Mouse (Mus musculus) intestine, postnatal 0 days (tissue): Measurements from ENCODE around the gene Mboat2. TPM values are rescaled to one million over a fixed set of nuclear protein-coding genes. Genes with fewer than 3 reads are reported as not detected.

Experiments
- ATAC-seq: fragments of 200-750 bp; cut with Nextera tagmentation; 2 replicates; pipeline ENCODE4 v1.8.0; 2017; ENCODE audit warnings: mild to moderate bottlenecking, moderate TSS enrichment, moderate library complexity
- H3K27ac ChIP-seq: fragments of 300-500 bp; sonication (generic); 2 replicates; pipeline ENCODE4 v1.5.1; 2014; ENCODE audit warnings: mild to moderate bottlenecking, low read depth, low read length, moderate library complexity
- H3K27me3 ChIP-seq: fragments of 300-500 bp; sonication (generic); replicated peaks from 2 replicates; pipeline ENCODE4 v1.6.1; 2014; ENCODE audit warnings: low read length, mixed read lengths; ENCODE audit not compliant: control insufficient read depth, insufficient read depth
- H3K36me3 ChIP-seq: fragments of 300-500 bp; sonication (generic); 2 replicates; pipeline ENCODE4 v1.6.1; 2014; ENCODE audit warnings: mild to moderate bottlenecking, moderate library complexity; ENCODE audit not compliant: control insufficient read depth, insufficient read depth
- H3K4me1 ChIP-seq: fragments of 300-500 bp; sonication (generic); replicated peaks from 2 replicates; pipeline ENCODE4 v1.6.1; 2014; ENCODE audit warnings: antibody characterized with exemption, low read length, mixed read lengths; ENCODE audit not compliant: control insufficient read depth, insufficient read depth
- H3K4me2 ChIP-seq: fragments of 300-500 bp; sonication (generic); replicated peaks from 2 replicates; pipeline ENCODE4 v1.6.1; 2014; ENCODE audit warnings: low read depth, mild to moderate bottlenecking, moderate library complexity
- H3K4me3 ChIP-seq: fragments of 300-500 bp; sonication (generic); 2 replicates; pipeline ENCODE4 v1.5.1; 2014; ENCODE audit warnings: low read depth, low read length
- H3K9ac ChIP-seq: fragments of 300-500 bp; sonication (generic); 2 replicates; pipeline ENCODE4 v1.6.1; 2014; ENCODE audit warnings: mild to moderate bottlenecking, low read depth, low read length
- H3K9me3 ChIP-seq: fragments of 300-500 bp; sonication (generic); 2 replicates; pipeline ENCODE4 v1.6.1; 2016; ENCODE audit warnings: mixed run types; ENCODE audit not compliant: control insufficient read depth
- CTCF ChIP-seq: sonication (generic); IDR thresholded peaks from 2 replicates; pipeline ENCODE4 v1.5.1; 2016; ENCODE audit warnings: low read depth, mild to moderate bottlenecking, control low read depth, antibody characterized with exemption, moderate library complexity
- WGBS: fragments of 180-500 bp; shearing (Covaris S2); extraction: QIAGEN DNeasy Blood & Tissue Kit; methylation state at CpG from one replicate; pipeline ENCODE4 v1.1.7; 2014; 5-methylcytosine and 5-hydroxymethylcytosine counted together
- polyA plus RNA-seq: library from polyadenylated mRNA; unstranded; fragments of >200 nt; fragmentation: Nextera tagmentation; extraction: Ambion mirVana; gene quantifications from 2 replicates; pipeline ENCODE4 v1.2.1, GENCODE M21; 2015

The Mboat2 gene
- polyA plus RNA-seq, 1 experiment from 2014 or later, result 8.1 TPM

GRCm38 (mm10) chr12:24837947-24838346, 7.3 kb downstream of the Mboat2 start:
- 57% methylated on average over 2 of the region's 2 CpGs for WGBS
- no peak overlapping the region for H3K27ac ChIP-seq

GRCm38 (mm10) chr12:24841115-24841879, 10.6 kb downstream of the Mboat2 start:
- no peak for ATAC-seq
- peak; percentile 30; the same call in 1 of the 2 replicates for TF ChIP-seq CTCF
- Histone ChIP-seq H3K4me3 (no peak overlapping the region), H3K27ac (no peak overlapping the region), H3K27me3 (no peaks in the 10 kb centered on the region), H3K4me2 (no peak overlapping the region), H3K9ac (no peak overlapping the region), H3K36me3 (no peaks in the 10 kb centered on the region), H3K4me1 (0 out of 2 replicates have a peak, but pooled peaks cover 2% of the 10 kb centered on the region), H3K9me3 (no peaks in the 10 kb centered on the region)
- WGBS, result 54% methylated on average over 9 of the region's 9 CpGs

More at GRCm38 (mm10) chr12:24837947-24838346, 7.3 kb downstream of the Mboat2 start:
- no peaks in the 10 kb centered on the region for H3K36me3 ChIP-seq
- no peaks in the 10 kb centered on the region for H3K27me3 ChIP-seq
- H3K9me3 ChIP-seq, result no peaks in the 10 kb centered on the region
- H3K4me1 ChIP-seq, result 0 out of 2 replicates have a peak, but pooled peaks cover 2% of the 10 kb centered on the region
- no peak overlapping the region for H3K4me3 ChIP-seq
- no peak for ATAC-seq
- H3K9ac ChIP-seq, result no peak overlapping the region
- TF ChIP-seq CTCF, result no peak
- no peak overlapping the region; the same call in 1 of the 2 replicates for H3K4me2 ChIP-seq

- no peak overlapping the region for H3K4me2 ChIP-seq
- no peak overlapping the region for H3K27ac ChIP-seq
- ATAC-seq, result no peak
Observed at GRCm38 (mm10) chr12:24842299-24842910, 11.7 kb downstream of the Mboat2 start.

DNA sequence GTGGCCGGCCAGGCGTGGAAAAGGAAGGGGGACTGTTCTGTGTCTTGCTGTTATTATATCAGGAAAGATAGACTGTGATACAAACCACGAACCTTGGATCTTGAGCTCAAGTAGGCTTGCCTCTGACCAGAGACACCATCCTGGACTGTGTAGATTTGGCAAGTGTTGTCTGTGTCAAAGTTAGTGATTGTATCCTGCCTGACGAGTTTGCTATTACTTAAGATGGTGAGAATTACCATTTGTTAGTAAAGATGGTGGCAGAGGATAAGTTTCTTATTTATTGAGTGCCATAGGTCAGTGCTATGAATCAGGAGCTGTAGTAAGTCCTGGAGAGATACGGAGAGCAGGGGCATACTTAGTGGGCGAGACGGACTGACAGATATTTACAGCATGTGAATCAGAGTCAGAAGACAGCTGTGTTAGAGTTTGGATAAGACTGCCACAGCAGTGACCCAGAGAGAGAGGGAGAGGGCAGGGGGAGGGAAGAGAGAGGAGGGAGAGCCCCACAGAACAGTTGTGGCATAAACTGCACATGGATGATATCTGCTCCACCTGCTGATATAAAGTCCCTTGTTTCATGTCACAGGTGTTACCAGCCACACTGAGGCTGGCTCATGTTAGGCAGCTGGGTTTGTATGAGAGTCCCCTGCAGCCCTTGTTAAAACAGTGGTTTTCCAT, 12.9 kb downstream of the Mboat2 start:
- TF ChIP-seq CTCF, result no peak
- Histone ChIP-seq H3K27ac (0 out of 2 replicates have a peak overlapping the region, but pooled peaks have one; percentile 5), H3K4me3 (no peak overlapping the region), H3K36me3 (no peaks in the 10 kb centered on the region), H3K4me1 (0 out of 2 replicates have a peak, but pooled peaks cover 2% of the 10 kb centered on the region), H3K9ac (no peak overlapping the region), H3K9me3 (no peaks in the 10 kb centered on the region), H3K4me2 (0 out of 2 replicates have a peak overlapping the region, but pooled peaks have one; percentile 17), H3K27me3 (no peaks in the 10 kb centered on the region)
- peak; percentile 77 for ATAC-seq
- WGBS, result 21% methylated on average over 7 of the region's 7 CpGs

More at GRCm38 (mm10) chr12:24842299-24842910, 11.7 kb downstream of the Mboat2 start:
- Histone ChIP-seq H3K9ac (no peak overlapping the region), H3K9me3 (no peaks in the 10 kb centered on the region), H3K4me1 (0 out of 2 replicates have a peak, but pooled peaks cover 2% of the 10 kb centered on the region), H3K36me3 (no peaks in the 10 kb centered on the region), H3K4me3 (no peak overlapping the region), H3K27me3 (no peaks in the 10 kb centered on the region)
- no peak for TF ChIP-seq CTCF
- 62% methylated on average over 11 of the region's 11 CpGs for WGBS

DNA sequence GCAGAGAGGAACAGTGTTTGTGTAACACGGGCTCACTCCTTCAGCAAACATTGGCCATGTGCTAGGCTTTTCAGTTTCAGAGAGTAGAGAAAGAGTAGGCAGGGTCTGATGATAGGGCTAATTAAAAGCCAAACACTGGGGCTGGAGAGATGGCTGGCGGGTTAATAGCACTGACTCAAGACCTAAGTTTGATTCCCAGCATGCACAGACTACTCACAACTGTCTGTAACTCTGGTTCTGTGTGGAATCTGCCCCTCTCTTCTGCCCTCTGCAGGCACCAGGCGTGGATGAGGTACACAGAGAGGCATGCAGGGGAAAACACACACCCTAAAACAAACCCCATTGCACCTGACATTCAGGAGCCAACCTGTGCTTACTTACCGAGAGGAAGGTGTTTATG, 14.7 kb downstream of the Mboat2 start:
- Histone ChIP-seq H3K4me2 (no peak overlapping the region), H3K9me3 (no peaks in the 10 kb centered on the region), H3K27ac (no peak overlapping the region), H3K9ac (no peak overlapping the region), H3K36me3 (no peaks in the 10 kb centered on the region), H3K27me3 (no peaks in the 10 kb centered on the region), H3K4me1 (0 out of 2 replicates have a peak, but pooled peaks cover 2% of the 10 kb centered on the region), H3K4me3 (no peak overlapping the region)
- ATAC-seq, result peak; percentile 43; the same call in 1 of the 2 replicates
- peak; percentile 60 for TF ChIP-seq CTCF
- WGBS, result 52% methylated on average over 4 of the region's 4 CpGs

GRCm38 (mm10) chr12:24848107-24848506, 17.4 kb downstream of the Mboat2 start:
- ATAC-seq, result no peak
- WGBS, result 66% methylated on average over 5 of the region's 5 CpGs
- H3K4me3 ChIP-seq, result no peak overlapping the region

More at GRCm38 (mm10) chr12:24848107-24848506, 17.4 kb downstream of the Mboat2 start:
- no peak overlapping the region for H3K27ac ChIP-seq
- H3K27me3 ChIP-seq, result no peaks in the 10 kb centered on the region
- H3K4me2 ChIP-seq, result no peak overlapping the region
- H3K9me3 ChIP-seq, result no peaks in the 10 kb centered on the region
- H3K4me1 ChIP-seq, result no peaks in the 10 kb centered on the region
- no peak overlapping the region for H3K9ac ChIP-seq
- H3K36me3 ChIP-seq, result no peaks in the 10 kb centered on the region
- TF ChIP-seq CTCF, result no peak
